Mouse (Mus musculus): Measurements from ENCODE around the gene Ilkap. TPM values are rescaled to one million over a fixed set of nuclear protein-coding genes. Genes with fewer than 3 reads are reported as not detected.

Gene Ilkap
- polyA plus RNA-seq, 2 experiments = 46.0 to 62.1 TPM

- Histone ChIP-seq H3K36me3 (replicated peaks; ENCODE audit: control insufficient read depth, insufficient read depth, low read depth) (peaks cover 73% of the 10 kb centered on the region), H3K27me3 (ENCODE audit: control insufficient read depth, insufficient read depth, low read length) (no peaks in the 10 kb centered on the region), H3K27ac (peak overlapping the region; percentile 72), H3K9me3 (ENCODE audit: control insufficient read depth, low read length) (no peaks in the 10 kb centered on the region), H3K4me2 (ENCODE audit: low read depth) (peak overlapping the region; percentile 36), H3K4me3 (ENCODE audit: insufficient read depth in 1 of 2, low read depth in 2 of 2, low read length in 2 of 2) (no peak overlapping the region), H3K4me1 (replicated peaks; ENCODE audit: control insufficient read depth in 2 of 2, insufficient read depth in 2 of 2, low read length in 1 of 2) (peaks cover 15 to 22% of the 10 kb centered on the region in 2 experiments), H3K9ac (replicated peaks) (no peak overlapping the region)
- TF ChIP-seq EP300 (IDR thresholded peaks at IDR 0.05; ENCODE audit: low read depth) (peak; percentile 54; the same call in 1 of the 2 replicates), CTCF (IDR thresholded peaks at IDR 0.05; ENCODE audit: low read depth) (no peak)
- DNase-seq (ENCODE audit: low read depth in 3 of 3, low spot score in 3 of 3) (peak; percentile 61 to 83 (median 66)), ATAC-seq (ENCODE audit: insufficient read depth) (peak; percentile 89)
- 24% methylated on average over 6 of the region's 6 CpGs for WGBS (ENCODE audit: insufficient replicate concordance)
These were observed 25.2 kb downstream of the Ilkap start for GRCm38 (mm10) chr1:91373414-91373835.

GRCm38 (mm10) chr1:91370055-91370454 lies 28.6 kb downstream of the Ilkap start:
- Histone ChIP-seq H3K27me3 (ENCODE audit: control insufficient read depth, insufficient read depth, low read length) (no peaks in the 10 kb centered on the region), H3K27ac (no peak overlapping the region), H3K4me3 (ENCODE audit: insufficient read depth in 1 of 2, low read depth in 2 of 2, low read length in 2 of 2) (no peak overlapping the region), H3K9ac (replicated peaks) (no peak overlapping the region), H3K4me2 (ENCODE audit: low read depth) (no peak overlapping the region), H3K4me1 (replicated peaks; ENCODE audit: control insufficient read depth in 2 of 2, insufficient read depth in 2 of 2, low read length in 1 of 2) (peaks cover 27 to 29% of the 10 kb centered on the region in 2 experiments), H3K9me3 (ENCODE audit: control insufficient read depth, low read length) (no peaks in the 10 kb centered on the region), H3K36me3 (replicated peaks; ENCODE audit: control insufficient read depth, insufficient read depth, low read depth) (peaks cover 41% of the 10 kb centered on the region)
- ATAC-seq (ENCODE audit: insufficient read depth) = no peak
- 85% methylated on average over 23 of the region's 23 CpGs for WGBS (ENCODE audit: insufficient replicate concordance)
- no peak for TF ChIP-seq CTCF (IDR thresholded peaks at IDR 0.05; ENCODE audit: low read depth)
- no peak for TF ChIP-seq EP300 (IDR thresholded peaks at IDR 0.05; ENCODE audit: low read depth)
- DNase-seq (ENCODE audit: low read depth in 3 of 3, low spot score in 3 of 3) = no peak

GRCm38 (mm10) chr1:91369408-91369807 lies 29.2 kb downstream of the Ilkap start:
- Histone ChIP-seq H3K4me3 (ENCODE audit: insufficient read depth in 1 of 2, low read depth in 2 of 2, low read length in 2 of 2) (no peak overlapping the region), H3K9me3 (ENCODE audit: control insufficient read depth, low read length) (no peaks in the 10 kb centered on the region), H3K4me1 (replicated peaks; ENCODE audit: control insufficient read depth in 2 of 2, insufficient read depth in 2 of 2, low read length in 1 of 2) (peaks cover 25 to 27% of the 10 kb centered on the region in 2 experiments), H3K9ac (replicated peaks) (no peak overlapping the region), H3K4me2 (ENCODE audit: low read depth) (no peak overlapping the region), H3K36me3 (replicated peaks; ENCODE audit: control insufficient read depth, insufficient read depth, low read depth) (peaks cover 35% of the 10 kb centered on the region), H3K27ac (no peak overlapping the region), H3K27me3 (ENCODE audit: control insufficient read depth, insufficient read depth, low read length) (no peaks in the 10 kb centered on the region)
- ATAC-seq (ENCODE audit: insufficient read depth) = no peak
- 58% methylated on average over 4 of the region's 4 CpGs for WGBS (ENCODE audit: insufficient replicate concordance)
- TF ChIP-seq CTCF (IDR thresholded peaks at IDR 0.05; ENCODE audit: low read depth) (no peak), EP300 (IDR thresholded peaks at IDR 0.05; ENCODE audit: low read depth) (no peak)
- DNase-seq (ENCODE audit: low read depth in 3 of 3, low spot score in 3 of 3) = no peak

GRCm38 (mm10) chr1:91367295-91367694 lies 31.3 kb downstream of the Ilkap start:
- WGBS (ENCODE audit: insufficient replicate concordance) = 89% methylated on average over 3 of the region's 3 CpGs
- peak overlapping the region; percentile 97 for H3K4me2 ChIP-seq (ENCODE audit: low read depth)
- no peak for DNase-seq (ENCODE audit: low read depth in 3 of 3, low spot score in 3 of 3)
- H3K27ac ChIP-seq = no peak overlapping the region; the same call in 1 of the 2 replicates
- no peak for TF ChIP-seq EP300 (IDR thresholded peaks at IDR 0.05; ENCODE audit: low read depth)
- no peak for TF ChIP-seq CTCF (IDR thresholded peaks at IDR 0.05; ENCODE audit: low read depth)
- no peak for ATAC-seq (ENCODE audit: insufficient read depth)
- H3K27me3 ChIP-seq (ENCODE audit: control insufficient read depth, insufficient read depth, low read length) = no peaks in the 10 kb centered on the region
- H3K9me3 ChIP-seq (ENCODE audit: control insufficient read depth, low read length) = no peaks in the 10 kb centered on the region
- peak overlapping the region; percentile 91 for H3K9ac ChIP-seq (replicated peaks)
- peaks cover 17% of the 10 kb centered on the region for H3K36me3 ChIP-seq (replicated peaks; ENCODE audit: control insufficient read depth, insufficient read depth, low read depth)
- H3K4me1 ChIP-seq (replicated peaks; ENCODE audit: control insufficient read depth in 2 of 2, insufficient read depth in 2 of 2, low read length in 1 of 2) = peaks cover 6 to 13% of the 10 kb centered on the region in 2 experiments
- H3K4me3 ChIP-seq (ENCODE audit: insufficient read depth in 1 of 2, low read depth in 2 of 2, low read length in 2 of 2) = peak overlapping the region; percentile 83 to 89

- TF ChIP-seq EP300 (IDR thresholded peaks at IDR 0.05; ENCODE audit: low read depth) = no peak
- TF ChIP-seq CTCF (IDR thresholded peaks at IDR 0.05; ENCODE audit: low read depth) = peak; percentile 87
- WGBS (ENCODE audit: insufficient replicate concordance) = under 1% methylated on average over 68 of the region's 68 CpGs
- H3K4me2 ChIP-seq (ENCODE audit: low read depth) = peak within 1 kb of the TSS; percentile 97
These were observed 32.2 kb downstream of the Ilkap start, which contains the start of gene Erfe for GRCm38 (mm10) chr1:91366215-91367108. Gene Erfe (plus strand): TSS chr1:91366430.

More at GRCm38 (mm10) chr1:91366215-91367108, 32.2 kb downstream of the Ilkap start, which contains the start of gene Erfe:
- H3K27ac ChIP-seq = peak within 1 kb of the TSS; percentile 34
- H3K36me3 ChIP-seq (replicated peaks; ENCODE audit: control insufficient read depth, insufficient read depth, low read depth) = peaks cover 9% of the 10 kb centered on the region
- DNase-seq (ENCODE audit: low read depth in 3 of 3, low spot score in 3 of 3) = peak; percentile 61 to 76 (median 64)
- H3K27me3 ChIP-seq (ENCODE audit: control insufficient read depth, insufficient read depth, low read length) = no peaks in the 10 kb centered on the region
- H3K4me1 ChIP-seq (replicated peaks; ENCODE audit: control insufficient read depth in 2 of 2, insufficient read depth in 2 of 2, low read length in 1 of 2) = peaks cover 6 to 13% of the 10 kb centered on the region in 2 experiments
- H3K9ac ChIP-seq (replicated peaks) = peak within 1 kb of the TSS; percentile 91
- peak within 1 kb of the TSS; percentile 83 to 89 for H3K4me3 ChIP-seq (ENCODE audit: insufficient read depth in 1 of 2, low read depth in 2 of 2, low read length in 2 of 2)
- H3K9me3 ChIP-seq (ENCODE audit: control insufficient read depth, low read length) = no peaks in the 10 kb centered on the region
- peak; percentile 84 for ATAC-seq (ENCODE audit: insufficient read depth)

All from liver, embryonic 14.5 days (tissue).